Mouse (Mus musculus) myocyte (in vitro differentiated cells): ENCODE data around the gene Ddah2.
A peak's percentile ranks its signal among the peaks of the same experiment; 100 is the strongest.

Experiments used
- CEBPB ChIP-seq: IDR thresholded peaks from 2 replicates; pipeline ENCODE4 v1.6.1; 2011; ENCODE audit warnings: mild to moderate bottlenecking, moderate library complexity; ENCODE audit not compliant: poor library complexity, insufficient read depth, severe bottlenecking
- E2F4 ChIP-seq: IDR thresholded peaks from one replicate; pipeline ENCODE4 v1.6.1; 2011; ENCODE audit warnings: mild to moderate bottlenecking, control low read depth, moderate library complexity; ENCODE audit not compliant: insufficient read depth
- MAX ChIP-seq: IDR thresholded peaks from one replicate; pipeline ENCODE4 v1.6.1; 2011; ENCODE audit warnings: low read depth, mild to moderate bottlenecking, control low read depth
- MYOG ChIP-seq, 3 experiments: IDR thresholded peaks; one replicate each; pipeline ENCODE4 v1.6.1; 2011; ENCODE audit warnings: control low read depth in 2 of 3, low read depth in 2 of 3, mild to moderate bottlenecking in 2 of 3; ENCODE audit not compliant: insufficient read length in 2 of 3, control insufficient read depth in 1 of 3, insufficient read depth in 1 of 3
- POLR2A ChIP-seq: IDR thresholded peaks from one replicate; pipeline ENCODE4 v1.6.1; 2011; ENCODE audit warnings: low read depth, mild to moderate bottlenecking, control low read depth, moderate library complexity; ENCODE audit not compliant: insufficient read length
- POLR2AphosphoS2 ChIP-seq: IDR thresholded peaks from one replicate; pipeline ENCODE4 v1.6.1; 2011; ENCODE audit warnings: low read depth, control low read depth; ENCODE audit not compliant: insufficient read length
- TCF12 ChIP-seq: IDR thresholded peaks from one replicate; pipeline ENCODE4 v1.6.1; 2011; ENCODE audit warnings: mild to moderate bottlenecking, control low read depth; ENCODE audit not compliant: poor library complexity, insufficient read depth, severe bottlenecking
- USF1 ChIP-seq: IDR thresholded peaks from one replicate; pipeline ENCODE4 v1.6.1; 2011; ENCODE audit warnings: low read depth, mild to moderate bottlenecking, control low read depth, moderate library complexity

- TF ChIP-seq MAX = no peak
- no peak for TF ChIP-seq POLR2A
- TF ChIP-seq TCF12 = no peak
- no peak for TF ChIP-seq MYOG (IDR thresholded peaks at IDR 0.05; ENCODE audit: control insufficient read depth in 1 of 3, insufficient read depth in 1 of 3, insufficient read length in 2 of 3, low read depth in 2 of 3)
- peak; percentile 96 for TF ChIP-seq E2F4
- no peak for TF ChIP-seq CEBPB
- no peak for TF ChIP-seq USF1
- TF ChIP-seq POLR2AphosphoS2 = no peak
Measured at GRCm38 (mm10) chr17:35046681-35047455, 12.0 kb upstream of the Ddah2 start, which contains the start of gene Msh5.
